Mouse (Mus musculus): Measurements from ENCODE around the gene Gcdh. TPM values are rescaled to one million over a fixed set of nuclear protein-coding genes. Genes with fewer than 3 reads are reported as not detected.
"Not testable (repeated sequence)": the region's sequence is repeated elsewhere in the genome, so short reads cannot be mapped to it uniquely, and the experiment has no call there.

Gcdh gene
- polyA plus RNA-seq, 1 experiment, result 65.8 TPM

DNA sequence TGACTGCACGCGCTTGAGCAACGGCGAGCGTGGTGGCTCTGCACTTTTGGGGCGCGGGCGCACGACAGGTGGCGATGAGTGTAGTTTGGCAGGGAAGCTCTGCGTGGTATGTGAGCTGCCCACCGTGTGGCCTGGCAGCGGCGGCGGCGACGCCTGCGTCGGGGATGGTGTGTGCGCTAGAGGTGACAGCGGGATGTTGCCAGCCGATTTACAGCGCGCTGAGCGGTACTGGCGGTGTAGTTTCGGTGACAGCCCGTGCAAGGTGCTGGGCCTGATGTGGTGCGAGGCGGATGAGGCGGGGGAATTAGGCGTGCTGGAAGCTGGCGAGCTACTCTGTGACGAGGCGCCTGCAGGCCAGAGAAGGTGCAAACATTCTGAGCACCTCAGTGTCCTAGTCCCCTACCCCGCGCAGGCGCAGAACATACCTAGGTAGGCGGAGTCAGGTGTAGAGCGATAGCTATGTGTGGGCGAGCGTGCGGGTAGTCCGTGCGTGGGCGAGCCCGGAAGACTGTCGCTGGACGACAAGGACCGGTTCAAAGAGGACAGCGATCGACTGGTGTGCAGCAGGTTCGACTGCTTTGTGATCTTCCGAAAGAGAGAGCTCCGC is 19.3 kb upstream of the Gcdh start:
- peak; percentile 73 for DNase-seq
- under 1% methylated on average over 55 of the region's 55 CpGs for WGBS
- Histone ChIP-seq H3K4me3 (replicated peaks; ENCODE audit: extremely low read depth, low read depth, low read length) (peak overlapping the region; percentile 71), H3K4me1 (ENCODE audit: control insufficient read depth, insufficient read depth, low read length) (peaks cover 5% of the 10 kb centered on the region; the same call in 1 of the 2 replicates)
- no peak for TF ChIP-seq CTCF (IDR thresholded peaks at IDR 0.05; ENCODE audit: insufficient read depth, low read length)
- peak; percentile 68; the same call in 1 of the 2 replicates for TF ChIP-seq POLR2A (IDR thresholded peaks at IDR 0.05; ENCODE audit: borderline replicate concordance, extremely low read depth, low read depth, low read length)

DNA sequence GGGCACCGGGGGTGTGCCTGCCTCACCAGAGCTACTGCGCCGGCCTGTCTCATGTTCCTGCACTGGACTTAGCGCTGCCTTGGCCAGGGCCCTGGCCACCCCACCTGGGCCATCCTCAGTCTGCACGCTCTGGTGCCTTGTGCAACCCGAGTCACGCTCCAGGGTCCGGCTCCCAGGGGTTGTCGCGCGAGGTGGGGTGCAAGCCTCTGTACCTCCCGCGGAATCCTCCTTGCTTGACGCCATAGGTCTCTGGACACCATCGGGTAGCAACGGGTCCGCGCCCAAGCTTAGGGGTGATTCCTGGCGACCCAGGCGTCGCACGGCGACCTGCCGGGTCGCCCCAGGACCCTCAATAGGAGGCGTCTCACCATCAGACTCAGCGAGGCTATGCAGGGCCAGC is 18.7 kb upstream of the Gcdh start:
- TF ChIP-seq POLR2A (IDR thresholded peaks at IDR 0.05; ENCODE audit: borderline replicate concordance, extremely low read depth, low read depth, low read length) (no peak), CTCF (IDR thresholded peaks at IDR 0.05; ENCODE audit: insufficient read depth, low read length) (no peak)
- 36% methylated on average over 27 of the region's 27 CpGs for WGBS

DNA sequence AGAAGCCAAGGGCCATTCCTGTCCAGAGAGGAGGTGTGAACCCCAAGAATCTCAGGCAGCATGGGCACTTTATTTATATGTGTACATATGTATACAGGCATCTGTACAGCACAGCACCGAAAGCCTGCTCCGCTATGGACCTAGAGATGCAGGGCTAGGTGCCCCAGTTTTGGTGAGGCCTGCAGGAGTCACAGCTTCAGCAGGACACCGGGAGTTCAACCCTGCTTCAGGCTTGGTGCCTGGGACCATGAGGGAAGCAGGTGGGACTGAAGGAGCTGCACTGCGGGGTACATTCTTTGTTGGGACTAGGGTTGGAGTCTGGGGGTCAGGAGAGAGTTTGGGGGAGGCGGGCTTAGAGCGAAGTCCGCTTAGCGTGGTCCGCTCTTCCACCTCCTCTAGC is 18.1 kb upstream of the Gcdh start:
- Histone ChIP-seq H3K4me3 (replicated peaks; ENCODE audit: extremely low read depth, low read depth, low read length) (no peak overlapping the region), H3K4me1 (ENCODE audit: control insufficient read depth, insufficient read depth, low read length) (peaks cover 5% of the 10 kb centered on the region; the same call in 1 of the 2 replicates)
- TF ChIP-seq POLR2A (IDR thresholded peaks at IDR 0.05; ENCODE audit: borderline replicate concordance, extremely low read depth, low read depth, low read length) (no peak), CTCF (IDR thresholded peaks at IDR 0.05; ENCODE audit: insufficient read depth, low read length) (no peak)
- DNase-seq, result no peak
- WGBS, result 92% methylated on average over 9 of the region's 9 CpGs

More for the DNA sequence above, 18.7 kb upstream of the Gcdh start:
- Histone ChIP-seq H3K4me1 (ENCODE audit: control insufficient read depth, insufficient read depth, low read length) (peaks cover 5% of the 10 kb centered on the region; the same call in 1 of the 2 replicates), H3K4me3 (replicated peaks; ENCODE audit: extremely low read depth, low read depth, low read length) (no peak overlapping the region)
- no peak for DNase-seq

DNA sequence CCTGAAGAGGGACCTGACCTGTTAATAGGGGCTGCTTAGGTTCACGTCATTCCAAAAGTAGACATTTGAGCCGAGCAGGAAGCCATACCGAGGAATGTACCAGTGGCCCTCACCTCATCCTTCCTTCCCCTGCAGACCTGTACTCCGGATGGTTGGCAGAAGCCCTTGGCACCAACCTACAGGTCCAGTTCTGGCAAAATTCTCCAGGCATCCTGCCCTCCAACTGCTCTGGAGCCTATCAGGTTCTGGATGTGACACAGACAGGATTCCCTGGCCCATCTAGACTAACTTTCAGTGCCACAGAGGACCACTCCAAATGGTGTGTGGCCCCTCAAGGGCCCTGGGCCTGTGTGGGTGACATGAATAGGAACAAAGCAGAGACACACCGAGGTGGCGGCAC is 16.8 kb upstream of the Gcdh start:
- WGBS, result 74% methylated on average over 6 of the region's 6 CpGs
- Histone ChIP-seq H3K4me3 (replicated peaks; ENCODE audit: extremely low read depth, low read depth, low read length) (no peak overlapping the region), H3K4me1 (ENCODE audit: control insufficient read depth, insufficient read depth, low read length) (peaks cover 5% of the 10 kb centered on the region; the same call in 1 of the 2 replicates)
- TF ChIP-seq CTCF (IDR thresholded peaks at IDR 0.05; ENCODE audit: insufficient read depth, low read length), result no peak
- TF ChIP-seq POLR2A (IDR thresholded peaks at IDR 0.05; ENCODE audit: borderline replicate concordance, extremely low read depth, low read depth, low read length), result no peak
- no peak for DNase-seq

DNA sequence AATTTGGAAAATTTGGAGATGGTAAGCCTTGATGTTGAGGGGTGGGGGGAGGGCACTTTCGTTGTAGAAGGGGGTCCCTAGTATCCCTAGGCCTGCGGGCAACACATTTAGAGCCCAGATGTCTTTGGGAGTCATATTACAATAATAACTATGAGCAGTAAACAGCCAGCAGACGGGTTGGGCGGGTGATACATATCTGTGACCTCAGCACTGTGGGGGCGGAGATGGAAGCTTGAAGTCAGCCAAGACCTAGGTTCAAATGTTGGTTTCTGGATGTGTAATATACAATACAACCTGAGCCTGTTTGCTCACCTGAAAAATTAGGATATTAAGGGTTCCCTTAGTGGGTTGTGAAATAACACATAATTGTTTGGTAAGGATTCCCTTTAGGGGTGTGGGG is 16.2 kb upstream of the Gcdh start:
- TF ChIP-seq POLR2A (IDR thresholded peaks at IDR 0.05; ENCODE audit: borderline replicate concordance, extremely low read depth, low read depth, low read length) (no peak), CTCF (IDR thresholded peaks at IDR 0.05; ENCODE audit: insufficient read depth, low read length) (no peak)
- no peak for DNase-seq
- Histone ChIP-seq H3K4me1 (ENCODE audit: control insufficient read depth, insufficient read depth, low read length) (peaks cover 5% of the 10 kb centered on the region; the same call in 1 of the 2 replicates), H3K4me3 (replicated peaks; ENCODE audit: extremely low read depth, low read depth, low read length) (no peak overlapping the region)
- 72% methylated on average over 5 of the region's 5 CpGs for WGBS

DNA sequence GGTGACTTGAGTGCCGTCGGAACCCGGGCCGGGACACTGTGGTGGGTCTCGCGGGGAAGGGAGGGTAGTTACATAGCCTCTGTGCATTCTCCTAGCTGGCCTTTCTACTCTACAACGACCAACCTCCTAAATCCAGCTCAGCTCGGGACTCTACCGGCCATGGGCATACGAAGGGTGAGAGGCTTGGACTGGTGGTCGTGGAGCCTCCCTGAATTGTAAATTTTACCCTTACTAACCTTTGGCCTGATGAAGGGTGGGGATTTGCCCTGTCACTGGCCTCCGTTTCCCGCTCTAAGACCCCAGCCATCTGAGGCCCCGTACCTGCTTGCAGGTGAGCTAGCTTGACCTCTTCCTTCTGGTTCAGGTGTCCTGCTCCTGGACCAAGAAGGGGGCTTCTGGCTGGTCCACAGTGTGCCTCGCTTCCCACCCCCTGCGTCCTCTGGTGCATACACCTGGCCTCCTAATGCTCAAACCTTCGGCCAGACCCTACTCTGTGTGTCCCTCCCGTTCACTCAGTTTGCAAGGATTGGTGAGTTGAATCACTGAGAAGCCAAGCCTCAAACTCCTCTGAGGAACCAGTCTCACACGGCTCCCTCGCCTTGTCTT is 15.5 kb upstream of the Gcdh start:
- no peak for DNase-seq
- H3K4me1 ChIP-seq (ENCODE audit: control insufficient read depth, insufficient read depth, low read length), result peaks cover 5% of the 10 kb centered on the region; the same call in 1 of the 2 replicates
- WGBS, result 51% methylated on average over 20 of the region's 20 CpGs
- H3K4me3 ChIP-seq (replicated peaks; ENCODE audit: extremely low read depth, low read depth, low read length), result peak overlapping the region; percentile 75
- TF ChIP-seq CTCF (IDR thresholded peaks at IDR 0.05; ENCODE audit: insufficient read depth, low read length) (no peak), POLR2A (IDR thresholded peaks at IDR 0.05; ENCODE audit: borderline replicate concordance, extremely low read depth, low read depth, low read length) (no peak)

DNA sequence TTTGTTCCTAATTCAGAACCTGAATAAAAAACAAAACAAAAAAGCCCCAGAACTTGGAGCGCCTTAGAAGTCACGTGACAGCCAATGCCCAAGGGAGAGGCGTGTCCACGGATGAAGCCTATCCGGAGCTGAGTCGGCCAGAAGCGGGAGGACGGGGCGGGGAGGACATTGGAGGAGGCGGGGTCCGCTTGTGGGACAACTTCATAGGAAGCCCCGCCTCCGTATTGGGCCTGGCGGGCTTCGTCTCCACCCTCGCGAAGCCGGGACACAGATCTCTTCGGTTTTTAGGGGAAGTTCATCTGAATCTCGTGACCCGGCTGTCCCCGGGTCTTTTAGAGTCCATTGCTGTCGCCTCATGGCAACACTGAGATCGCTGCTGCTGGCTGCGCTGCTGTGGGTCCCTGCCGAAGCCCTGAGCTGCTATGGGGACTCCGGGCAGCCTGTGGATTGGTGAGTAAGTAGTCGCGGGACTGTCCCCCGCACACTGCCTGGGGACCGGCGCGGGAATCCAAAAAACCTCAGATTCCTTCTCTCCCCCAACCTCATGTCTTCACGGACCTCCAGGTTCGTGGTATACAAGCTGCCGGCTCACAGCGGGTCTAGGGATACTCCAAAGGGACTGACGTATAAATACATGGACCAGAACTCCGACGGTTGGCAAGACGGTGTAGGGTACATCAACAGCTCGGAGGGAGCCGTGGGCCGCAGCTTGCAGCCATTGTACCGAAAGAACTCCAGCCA is 14.9 kb upstream of the Gcdh start, which contains the start of gene Dnase2a:
TSS of gene Dnase2a (plus strand) at position 140 of the 741 bp plus-strand sequence.
- WGBS, result 1% methylated on average over 45 of the region's 45 CpGs
- H3K4me3 ChIP-seq (replicated peaks; ENCODE audit: extremely low read depth, low read depth, low read length), result peak within 1 kb of the TSS; percentile 75
- peaks cover 5% of the 10 kb centered on the region; the same call in 1 of the 2 replicates for H3K4me1 ChIP-seq (ENCODE audit: control insufficient read depth, insufficient read depth, low read length)
- TF ChIP-seq POLR2A (IDR thresholded peaks at IDR 0.05; ENCODE audit: borderline replicate concordance, extremely low read depth, low read depth, low read length) (peak; percentile 51; the same call in 1 of the 2 replicates), CTCF (IDR thresholded peaks at IDR 0.05; ENCODE audit: insufficient read depth, low read length) (no peak)
- DNase-seq, result peak; percentile 90

DNA sequence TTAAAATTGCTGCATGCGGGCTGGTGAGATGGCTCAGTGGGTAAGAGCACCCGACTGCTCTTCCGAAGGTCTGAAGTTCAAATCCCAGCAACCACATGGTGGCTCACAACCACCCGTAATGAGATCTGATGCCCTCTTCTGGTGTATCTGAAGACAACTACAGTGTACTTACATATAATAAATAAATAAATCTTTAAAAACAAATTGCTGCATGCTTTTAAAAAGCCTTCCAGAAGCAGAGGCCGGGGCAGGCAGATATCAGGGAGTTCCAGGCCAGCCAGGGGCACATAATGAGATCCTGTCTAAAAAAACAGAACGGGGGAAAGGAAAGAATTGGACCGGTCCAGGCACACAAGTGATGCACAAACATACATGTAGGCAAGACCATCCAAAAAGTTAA is 14.3 kb upstream of the Gcdh start:
- peak overlapping the region; percentile 32 for H3K4me3 ChIP-seq (replicated peaks; ENCODE audit: extremely low read depth, low read depth, low read length)
- DNase-seq; H3K4me1 ChIP-seq (ENCODE audit: control insufficient read depth, insufficient read depth, low read length): not testable (repeated sequence)
- 16% methylated on average over 7 of the region's 7 CpGs for WGBS

DNA sequence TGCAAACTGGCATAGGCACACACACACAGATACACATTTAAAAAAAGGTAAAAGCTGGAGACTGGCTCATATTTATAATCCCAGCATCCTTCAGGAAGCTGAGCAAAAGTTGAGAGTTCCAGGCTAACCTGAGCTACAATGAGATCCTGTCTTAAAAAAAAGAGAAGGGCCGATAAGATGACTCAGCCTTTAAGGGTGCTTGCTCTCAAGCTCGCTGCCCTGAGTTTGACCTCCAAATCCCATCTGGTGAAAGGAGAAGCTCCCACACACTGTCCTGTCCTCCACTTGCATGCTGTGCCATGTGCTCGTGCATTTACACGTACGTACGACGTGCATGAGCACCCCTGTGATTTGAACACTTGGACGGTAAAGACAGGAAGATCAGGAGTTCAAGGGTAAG is 13.8 kb upstream of the Gcdh start:
- WGBS, result 66% methylated on average over 8 of the region's 8 CpGs
- no peak for DNase-seq

More for the DNA sequence above, 13.8 kb upstream of the Gcdh start:
- Histone ChIP-seq H3K4me3 (replicated peaks; ENCODE audit: extremely low read depth, low read depth, low read length) (no peak overlapping the region), H3K4me1 (ENCODE audit: control insufficient read depth, insufficient read depth, low read length) (peaks cover 1% of the 10 kb centered on the region; the same call in 1 of the 2 replicates)
- TF ChIP-seq POLR2A (IDR thresholded peaks at IDR 0.05; ENCODE audit: borderline replicate concordance, extremely low read depth, low read depth, low read length) (no peak), CTCF (IDR thresholded peaks at IDR 0.05; ENCODE audit: insufficient read depth, low read length) (no peak)
